Mouse (Mus musculus) forelimb bud, embryonic 11.5 days (tissue): ENCODE data around the gene Bach2.

ENCODE experiments used
- DNase-seq: peaks from one replicate; pipeline ENCODE4 v3.0.0-alpha.2; 2012; ENCODE audit warnings: low read depth, low spot score

Bach2 gene

DNA sequence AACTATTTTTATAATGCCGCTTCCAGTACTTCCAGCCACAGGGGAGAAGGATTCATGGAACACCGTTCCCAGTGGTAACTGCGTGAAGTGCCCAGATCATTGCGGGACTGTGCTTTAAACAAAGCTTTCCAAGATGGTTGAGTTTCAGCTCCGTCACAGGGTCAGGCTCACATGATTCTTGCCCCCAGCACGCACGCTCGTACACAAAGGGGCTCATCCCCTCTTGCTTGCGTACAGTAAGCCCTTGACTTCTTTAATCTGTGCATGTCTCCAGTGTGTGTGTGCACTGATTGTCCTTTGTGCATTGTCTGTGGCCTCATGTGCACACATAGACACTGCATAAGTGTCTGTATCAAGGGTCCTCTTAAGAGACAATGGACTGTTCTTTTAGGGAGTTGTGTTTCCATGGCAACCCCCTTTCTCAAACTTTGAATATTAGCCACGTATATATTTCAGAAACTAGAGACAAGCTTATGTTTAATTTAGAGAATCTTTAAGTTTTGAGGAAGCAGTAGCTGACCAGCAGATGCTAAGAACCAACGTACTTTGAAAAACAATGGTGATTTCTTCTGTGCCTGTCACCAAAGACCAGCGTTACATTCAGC lies 119.5 kb downstream of the Bach2 start:
- no peak for DNase-seq

- DNase-seq: no peak
These were observed 120.2 kb downstream of the Bach2 start for GRCm38 (mm10) chr4:32358602-32359464.

GRCm38 (mm10) chr4:32359634-32360033 lies 121.0 kb downstream of the Bach2 start:
- no peak for DNase-seq

DNA sequence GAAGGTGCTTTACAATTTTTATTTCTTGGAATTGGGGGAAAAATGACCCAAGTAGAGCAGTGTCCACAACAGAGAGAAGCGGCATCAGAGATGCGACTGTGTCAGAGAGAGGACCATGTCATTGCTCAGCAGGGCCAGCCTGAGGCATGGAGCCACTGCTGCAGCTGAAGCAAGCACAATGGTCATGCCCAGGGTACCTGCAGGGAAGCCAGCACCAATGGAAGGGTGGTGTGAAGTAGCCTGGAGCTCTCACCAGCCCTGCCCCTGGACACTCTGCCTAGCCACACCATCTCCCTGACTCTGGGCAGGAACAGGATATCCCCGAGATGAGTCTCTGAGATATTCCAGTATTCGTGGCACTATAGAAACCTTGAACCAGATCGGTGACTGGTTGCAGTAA lies 121.9 kb downstream of the Bach2 start:
- no peak for DNase-seq

- DNase-seq: no peak
These were observed 124.9 kb downstream of the Bach2 start for GRCm38 (mm10) chr4:32363488-32363984.

- peak; percentile 45 for DNase-seq
These were observed 126.7 kb downstream of the Bach2 start for GRCm38 (mm10) chr4:32365144-32365907.

DNA sequence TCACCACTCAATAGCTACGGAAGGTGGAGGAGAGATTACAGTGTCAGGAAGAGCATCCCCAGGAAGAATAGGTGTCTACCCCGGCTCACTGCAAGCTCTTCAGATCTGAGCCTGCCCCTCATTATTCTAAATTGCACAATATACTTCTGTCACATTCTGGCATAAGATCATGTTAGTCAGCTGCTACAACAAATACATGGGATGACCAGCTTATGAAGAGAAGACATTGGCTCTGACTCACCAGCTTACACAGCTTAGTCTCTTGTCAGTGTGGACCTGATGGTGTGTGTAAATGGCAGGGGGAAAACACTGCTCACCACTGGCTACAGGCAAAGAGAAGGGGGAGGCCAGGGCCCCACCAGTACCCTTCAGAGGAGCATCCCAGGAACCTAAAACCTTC lies 127.6 kb downstream of the Bach2 start:
- DNase-seq: no peak

DNA sequence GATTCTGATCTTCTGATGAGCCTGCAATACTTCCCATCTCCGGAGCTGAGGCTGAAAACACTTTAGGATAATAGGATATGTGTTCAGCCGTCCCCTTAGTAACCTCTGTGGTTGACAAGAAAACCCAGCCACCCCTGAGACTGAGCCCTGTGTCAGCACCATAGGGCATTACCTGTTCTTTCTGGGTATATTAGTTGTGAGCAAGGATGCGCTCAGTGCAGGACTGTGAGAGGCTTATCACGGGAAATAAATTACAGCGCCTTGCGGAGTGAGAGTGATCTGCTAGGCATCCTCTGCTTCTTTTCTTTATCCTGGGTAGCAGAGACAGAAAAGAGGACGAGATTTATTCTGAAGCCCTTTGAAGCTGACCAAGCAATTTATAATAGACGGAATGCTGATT lies 129.7 kb downstream of the Bach2 start:
- DNase-seq: no peak

- no peak for DNase-seq
These were observed 134.5 kb downstream of the Bach2 start for GRCm38 (mm10) chr4:32373085-32373484.

DNA sequence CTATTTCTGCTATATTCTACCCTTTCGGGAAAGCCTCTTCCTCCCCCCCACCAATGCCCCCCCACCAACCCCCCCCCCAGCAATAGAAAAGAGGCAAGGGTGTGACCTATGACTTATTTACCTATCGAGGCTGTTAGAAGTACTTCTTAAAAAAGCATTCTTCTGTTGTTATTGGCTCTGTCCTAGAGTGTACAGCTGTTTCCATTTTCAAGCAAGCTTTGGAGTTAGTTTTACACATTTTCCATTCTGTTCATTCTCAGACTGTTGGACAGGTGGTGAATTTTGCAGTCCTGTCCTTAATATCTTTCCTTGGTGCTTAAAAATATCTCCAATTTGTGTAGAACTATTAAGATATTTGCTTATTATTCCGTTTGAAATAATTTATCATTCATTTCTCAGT lies 134.9 kb downstream of the Bach2 start:
- DNase-seq: no peak

DNA sequence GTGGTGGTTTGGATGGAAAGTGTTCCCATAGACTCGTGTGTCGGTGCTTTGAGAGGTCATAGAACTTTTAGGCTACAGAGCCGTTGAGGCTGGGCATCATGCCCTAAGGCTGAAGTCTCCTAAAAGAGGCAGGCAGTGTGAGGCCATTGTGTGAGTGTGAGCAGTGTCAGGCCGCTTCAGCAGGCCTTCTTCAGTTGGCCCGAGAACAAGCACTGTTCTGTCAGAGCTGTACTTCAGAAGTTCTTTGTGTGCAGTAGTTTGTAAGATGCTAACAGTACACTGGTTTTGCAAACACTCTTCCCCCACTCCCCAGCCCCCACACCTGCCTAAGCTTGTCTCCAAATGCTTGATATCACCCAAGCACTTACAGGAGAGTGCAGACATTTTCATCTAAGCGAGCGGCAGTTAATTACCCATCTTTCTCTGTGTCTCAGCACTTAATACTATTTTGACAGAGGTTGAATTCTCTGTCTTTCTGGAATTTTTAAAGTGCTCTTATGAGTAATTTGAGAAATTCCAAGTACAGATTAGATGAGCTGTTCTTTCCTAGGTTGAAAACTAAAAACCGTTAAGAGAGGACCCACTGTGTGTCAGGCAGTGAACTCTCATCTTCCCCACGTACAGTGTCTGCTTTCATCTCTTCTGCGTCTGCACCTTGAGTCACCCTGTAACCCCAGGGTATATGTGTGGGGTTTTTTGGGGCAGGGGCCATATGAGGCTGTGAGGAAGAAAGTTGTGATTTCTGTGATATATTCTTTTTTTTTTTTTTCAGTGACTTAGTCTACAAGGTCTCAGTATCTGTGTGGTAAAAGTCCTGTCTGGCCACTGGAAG lies 136.4 kb downstream of the Bach2 start:
- DNase-seq: no peak

- DNase-seq: no peak
These were observed 137.3 kb downstream of the Bach2 start for GRCm38 (mm10) chr4:32375721-32376526.

GRCm38 (mm10) chr4:32376527-32376948 lies 137.9 kb downstream of the Bach2 start:
- no peak for DNase-seq

GRCm38 (mm10) chr4:32379140-32379539 lies 140.5 kb downstream of the Bach2 start:
- DNase-seq: no peak

DNA sequence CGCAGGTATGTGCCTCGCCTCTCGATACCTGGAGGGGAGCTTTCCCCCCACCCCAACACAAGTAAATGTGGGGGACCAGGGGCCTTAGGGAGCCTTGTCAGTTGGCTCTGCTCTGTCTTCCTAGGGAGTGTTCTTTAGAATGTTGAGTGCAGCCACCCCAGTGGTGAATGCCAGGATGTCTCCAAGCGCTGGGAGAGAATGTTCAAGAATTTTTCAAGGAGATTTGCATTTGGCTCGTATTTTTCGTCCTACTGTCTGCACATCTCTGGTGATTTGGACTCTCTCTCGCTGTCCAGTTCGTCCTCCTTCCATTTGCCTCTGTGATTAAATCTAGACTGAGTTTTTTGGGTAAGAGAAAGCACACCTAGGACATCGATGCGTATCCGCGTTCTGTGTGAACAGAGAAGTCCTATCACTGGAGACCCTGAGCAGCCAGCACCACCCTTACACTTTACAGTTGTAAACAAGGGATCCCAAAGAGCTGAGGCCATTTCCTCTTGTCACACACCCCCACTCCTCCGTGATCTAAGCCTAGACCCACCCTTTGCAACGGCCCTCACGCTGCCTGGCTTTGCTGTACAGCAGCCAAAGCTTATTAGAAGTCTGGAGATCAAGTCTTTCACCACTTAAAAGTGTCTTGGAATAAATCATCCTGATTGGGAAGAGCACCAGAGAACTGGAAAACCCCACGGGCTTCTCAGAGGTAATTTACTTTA lies 143.2 kb downstream of the Bach2 start:
- DNase-seq: no peak

DNA sequence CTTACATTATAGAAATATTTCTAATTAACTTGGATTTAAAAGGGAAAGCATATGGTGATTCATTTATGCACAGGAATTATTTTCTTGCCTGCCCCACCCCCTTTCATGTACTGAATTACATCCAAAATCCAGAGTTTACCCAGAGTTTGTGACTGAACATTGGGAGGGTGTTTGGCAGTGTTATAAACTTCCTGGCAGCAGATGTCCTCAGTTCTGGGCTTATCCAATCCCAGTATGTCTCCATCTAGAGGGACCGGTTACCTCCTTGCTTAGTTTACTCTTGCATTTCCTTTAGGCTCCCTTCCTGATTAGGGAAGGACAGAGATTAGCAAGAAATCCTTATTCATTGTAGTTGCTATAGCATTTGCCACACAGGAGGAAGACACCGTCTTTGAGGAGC lies 146.5 kb downstream of the Bach2 start:
- no peak for DNase-seq

DNA sequence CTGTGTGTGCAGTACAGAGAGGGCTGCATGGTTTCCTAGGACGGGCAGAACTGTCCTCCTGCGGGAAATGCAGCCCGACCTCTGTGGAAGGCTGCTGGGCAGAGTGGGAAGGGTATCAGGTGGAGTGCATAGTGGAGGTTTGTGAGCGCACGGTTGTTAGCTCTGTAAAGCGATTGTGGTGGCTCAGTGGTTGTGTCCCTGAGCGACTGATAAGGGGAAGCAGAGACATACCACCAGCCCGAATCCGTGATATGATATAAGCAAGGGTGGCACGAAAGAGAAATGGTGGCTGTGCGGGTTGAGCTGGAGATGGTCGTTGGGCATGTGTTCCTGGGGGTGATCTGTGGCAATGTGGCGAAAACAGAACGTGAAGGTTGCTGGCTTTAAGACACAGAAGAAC lies 147.0 kb downstream of the Bach2 start:
- no peak for DNase-seq

- DNase-seq: no peak
These were observed 147.7 kb downstream of the Bach2 start for GRCm38 (mm10) chr4:32386346-32386745.

DNA sequence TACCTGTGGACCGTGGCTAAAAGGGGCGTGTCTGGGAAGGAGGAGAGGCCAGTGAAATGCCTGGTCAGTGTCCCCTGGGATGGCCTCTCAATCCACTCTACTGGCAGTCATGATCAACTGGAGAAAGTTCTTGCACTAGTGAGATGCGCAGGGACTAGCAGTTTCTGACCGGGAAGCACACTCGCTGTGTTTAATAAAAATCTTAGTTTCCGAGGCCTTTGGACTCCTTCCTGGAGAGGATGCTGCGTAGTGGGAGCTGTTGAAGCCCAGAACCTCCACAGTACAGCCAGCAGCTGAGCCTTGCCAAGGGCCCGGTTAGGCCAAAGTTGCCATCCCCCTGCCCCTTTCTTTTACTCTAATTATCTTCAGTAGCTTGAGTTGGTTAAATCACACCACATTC lies 148.3 kb downstream of the Bach2 start:
- DNase-seq: no peak
